Mouse (Mus musculus): ENCODE measurements around the gene Prdm12.

Prdm12 gene

GRCm38 (mm10) chr2:31653971-31654853, 14.4 kb downstream of the Prdm12 start:
- peak in 1 of 2 experiments; percentile 37 for DNase-seq

- peak; percentile 44 to 46 for DNase-seq
Measured at GRCm38 (mm10) chr2:31654854-31655559, 15.2 kb downstream of the Prdm12 start.

- no peak for DNase-seq
Measured at GRCm38 (mm10) chr2:31656374-31656773, 16.5 kb downstream of the Prdm12 start.

GRCm38 (mm10) chr2:31662939-31663803, 23.3 kb downstream of the Prdm12 start:
- DNase-seq, result no peak

GRCm38 (mm10) chr2:31663804-31664180, 24.0 kb downstream of the Prdm12 start:
- DNase-seq, result no peak

GRCm38 (mm10) chr2:31667332-31667731, 27.5 kb downstream of the Prdm12 start:
- peak; percentile 14 to 20 for DNase-seq

- DNase-seq, result peak; percentile 83 to 86
Measured at GRCm38 (mm10) chr2:31670551-31671035, 30.8 kb downstream of the Prdm12 start, which contains the start of gene Exosc2. TSS of gene Exosc2 (plus strand) at chr2:31670715.

GRCm38 (mm10) chr2:31678641-31679040, 38.8 kb downstream of the Prdm12 start:
- no peak for DNase-seq

GRCm38 (mm10) chr2:31681051-31681707, 41.3 kb downstream of the Prdm12 start:
- peak; percentile 10 to 18 for DNase-seq

GRCm38 (mm10) chr2:31681731-31682235, 41.9 kb downstream of the Prdm12 start:
- DNase-seq, result no peak

GRCm38 (mm10) chr2:31683666-31684065, 43.8 kb downstream of the Prdm12 start:
- peak; percentile 66 to 70 for DNase-seq

- DNase-seq, result peak; percentile 90 to 91
Measured at GRCm38 (mm10) chr2:31688074-31688925, 48.5 kb downstream of the Prdm12 start, which contains the start of gene Abl1. TSS of gene Abl1 (plus strand) at chr2:31688376.

- DNase-seq, result no peak
Measured at GRCm38 (mm10) chr2:31689045-31689444, 49.2 kb downstream of the Prdm12 start.

GRCm38 (mm10) chr2:31690063-31690462, 50.2 kb downstream of the Prdm12 start:
- DNase-seq, result no peak

- peak in 1 of 2 experiments; percentile 10 for DNase-seq
Measured at GRCm38 (mm10) chr2:31698209-31698608, 58.4 kb downstream of the Prdm12 start.

- DNase-seq, result no peak
Measured at GRCm38 (mm10) chr2:31700545-31701446, 61.0 kb downstream of the Prdm12 start.

- DNase-seq, result no peak
Measured at GRCm38 (mm10) chr2:31703226-31703625, 63.4 kb downstream of the Prdm12 start.

All from B cell, adult 2 months (primary cell).